Mouse (Mus musculus): ENCODE measurements at regions not wholly inside any gene's neighbourhood (a gene's known extent, or its start where the extent isn't known, plus 50 kb on each side); places are given as distances from the start of the nearest gene placed in this dataset.
"Not testable (repeated sequence)": the region's sequence is repeated elsewhere in the genome, so short reads cannot be mapped to it uniquely, and the experiment has no call there.

- no peak overlapping the region for H3K4me2 ChIP-seq (replicated peaks)
- WGBS, result 97% methylated on average over 2 of the region's 2 CpGs
- no peak for ATAC-seq
- H3K9me3 ChIP-seq, result no peaks in the 10 kb centered on the region
- no peak overlapping the region for H3K27ac ChIP-seq
- no peaks in the 10 kb centered on the region for H3K4me1 ChIP-seq (replicated peaks)
- no peaks in the 10 kb centered on the region for H3K36me3 ChIP-seq
- no peaks in the 10 kb centered on the region for H3K27me3 ChIP-seq
- H3K9ac ChIP-seq (replicated peaks), result no peak overlapping the region
- no peak overlapping the region for H3K4me3 ChIP-seq (replicated peaks)
Observed at GRCm38 (mm10) chr1:65757951-65758350, 168.4 kb upstream of the Crygf start.

GRCm38 (mm10) chr1:65761141-65761540 lies 165.2 kb upstream of the Crygf start:
- H3K4me2 ChIP-seq (replicated peaks), result no peak overlapping the region
- H3K36me3 ChIP-seq, result no peaks in the 10 kb centered on the region
- H3K9ac ChIP-seq (replicated peaks), result no peak overlapping the region
- no peak for ATAC-seq
- WGBS, result 73% methylated on average over 2 of the region's 2 CpGs
- no peaks in the 10 kb centered on the region for H3K27me3 ChIP-seq
- no peak overlapping the region for H3K27ac ChIP-seq
- H3K9me3 ChIP-seq, result no peaks in the 10 kb centered on the region
- no peaks in the 10 kb centered on the region for H3K4me1 ChIP-seq (replicated peaks)
- H3K4me3 ChIP-seq (replicated peaks), result no peak overlapping the region

- WGBS, result 91% methylated on average over 1 of the region's 1 CpGs
- Histone ChIP-seq H3K27ac (no peak overlapping the region), H3K9ac (replicated peaks) (no peak overlapping the region), H3K36me3 (no peaks in the 10 kb centered on the region), H3K4me2 (replicated peaks) (no peak overlapping the region), H3K27me3 (no peaks in the 10 kb centered on the region), H3K4me3 (replicated peaks) (no peak overlapping the region), H3K4me1 (replicated peaks) (no peaks in the 10 kb centered on the region), H3K9me3 (no peaks in the 10 kb centered on the region)
- ATAC-seq, result no peak
Observed at GRCm38 (mm10) chr1:65800244-65800643, 126.1 kb upstream of the Crygf start.

- no peak overlapping the region for H3K4me3 ChIP-seq (replicated peaks)
- H3K36me3 ChIP-seq, result no peaks in the 10 kb centered on the region
- H3K27me3 ChIP-seq, result no peaks in the 10 kb centered on the region
- no peaks in the 10 kb centered on the region for H3K4me1 ChIP-seq (replicated peaks)
- no peak overlapping the region for H3K9ac ChIP-seq (replicated peaks)
- 75% methylated on average over 5 of the region's 5 CpGs for WGBS
- ATAC-seq, result no peak
- H3K9me3 ChIP-seq, result no peaks in the 10 kb centered on the region
- no peak overlapping the region for H3K27ac ChIP-seq
- H3K4me2 ChIP-seq (replicated peaks), result no peak overlapping the region
Observed at GRCm38 (mm10) chr1:65820771-65821170, 105.5 kb upstream of the Crygf start.

GRCm38 (mm10) chr1:65841116-65841515 lies 85.2 kb upstream of the Crygf start:
- H3K36me3 ChIP-seq, result no peaks in the 10 kb centered on the region
- H3K9ac ChIP-seq (replicated peaks), result no peak overlapping the region
- H3K4me3 ChIP-seq (replicated peaks), result no peak overlapping the region
- H3K4me2 ChIP-seq (replicated peaks), result no peak overlapping the region
- no peaks in the 10 kb centered on the region for H3K4me1 ChIP-seq (replicated peaks)
- H3K9me3 ChIP-seq, result no peaks in the 10 kb centered on the region
- ATAC-seq, result no peak
- H3K27ac ChIP-seq, result no peak overlapping the region
- no peaks in the 10 kb centered on the region for H3K27me3 ChIP-seq
- 82% methylated on average over 2 of the region's 2 CpGs for WGBS

- Histone ChIP-seq H3K4me1 (replicated peaks) (no peaks in the 10 kb centered on the region), H3K36me3 (no peaks in the 10 kb centered on the region), H3K4me2 (replicated peaks) (no peak overlapping the region), H3K27me3 (no peaks in the 10 kb centered on the region), H3K9me3 (no peaks in the 10 kb centered on the region), H3K27ac (no peak overlapping the region), H3K9ac (replicated peaks) (no peak overlapping the region), H3K4me3 (replicated peaks) (no peak overlapping the region)
- ATAC-seq, result no peak
- 59% methylated on average over 2 of the region's 2 CpGs for WGBS
Observed at GRCm38 (mm10) chr1:65847005-65847404, 79.3 kb upstream of the Crygf start.

- not testable (repeated sequence) for ATAC-seq; H3K27ac ChIP-seq; H3K9me3 ChIP-seq; H3K4me2 ChIP-seq (replicated peaks); H3K27me3 ChIP-seq; H3K9ac ChIP-seq (replicated peaks); H3K36me3 ChIP-seq; H3K4me1 ChIP-seq (replicated peaks); H3K4me3 ChIP-seq (replicated peaks)
- WGBS, result 87% methylated on average over 2 of the region's 2 CpGs
Observed at GRCm38 (mm10) chr1:65873691-65874090, 52.6 kb upstream of the Crygf start.
